Mouse (Mus musculus) midbrain, embryonic 16.5 days (tissue): Measurements from ENCODE around the gene Lrrc10. TPM values are rescaled to one million over a fixed set of nuclear protein-coding genes. Genes with fewer than 3 reads are reported as not detected.

Experiments
- ATAC-seq: fragments of 200-750 bp; cut with Nextera tagmentation; 2 replicates; pipeline ENCODE4 v1.8.0; 2017; ENCODE audit warnings: moderate TSS enrichment
- H3K27ac ChIP-seq: fragments of 300-500 bp; sonication (generic); 2 replicates; pipeline ENCODE4 v1.5.1; 2014; ENCODE audit warnings: mild to moderate bottlenecking, low read length, mixed read lengths
- H3K27me3 ChIP-seq: fragments of 300-500 bp; sonication (generic); 2 replicates; pipeline ENCODE4 v1.6.1; 2014; ENCODE audit warnings: low read depth, low read length, mixed read lengths; ENCODE audit not compliant: control insufficient read depth, insufficient read depth
- H3K36me3 ChIP-seq: fragments of 300-500 bp; sonication (generic); 2 replicates; pipeline ENCODE4 v1.6.1; 2014; ENCODE audit warnings: mild to moderate bottlenecking, low read length, moderate library complexity, mixed read lengths; ENCODE audit not compliant: control insufficient read depth, insufficient read depth
- H3K4me1 ChIP-seq: fragments of 300-500 bp; sonication (generic); 2 replicates; pipeline ENCODE4 v1.6.1; 2014; ENCODE audit warnings: mild to moderate bottlenecking, low read length, mixed read lengths; ENCODE audit not compliant: control insufficient read depth, insufficient read depth
- H3K4me2 ChIP-seq: fragments of 300-500 bp; sonication (generic); 2 replicates; pipeline ENCODE4 v1.6.1; 2014; ENCODE audit warnings: mild to moderate bottlenecking, low read length, mixed read lengths
- H3K4me3 ChIP-seq: fragments of 300-500 bp; sonication (generic); 2 replicates; pipeline ENCODE4 v1.5.1; 2014; ENCODE audit warnings: low read depth, mild to moderate bottlenecking, low read length, moderate library complexity, mixed read lengths
- H3K9ac ChIP-seq: fragments of 300-500 bp; sonication (generic); 2 replicates; pipeline ENCODE4 v1.6.1; 2014; ENCODE audit warnings: low read depth, low read length, mixed read lengths
- H3K9me3 ChIP-seq: fragments of 300-500 bp; sonication (generic); replicated peaks from 2 replicates; pipeline ENCODE4 v1.6.1; 2014; ENCODE audit warnings: mild to moderate bottlenecking, low read length, mixed read lengths; ENCODE audit not compliant: control insufficient read depth, poor library complexity, severe bottlenecking
- WGBS: fragments of 180-500 bp; shearing (Covaris S2); extraction: QIAGEN DNeasy Blood & Tissue Kit; methylation state at CpG from one replicate; pipeline ENCODE4 v1.1.7; 2014; 5-methylcytosine and 5-hydroxymethylcytosine counted together
- polyA plus RNA-seq: library from polyadenylated mRNA; unstranded; fragments of >200 nt; fragmentation: Nextera tagmentation; extraction: Ambion mirVana; gene quantifications from 2 replicates; pipeline ENCODE4 v1.2.1, GENCODE M21; 2015

Lrrc10 gene
- polyA plus RNA-seq, 1 experiment from 2014 or later = not detected

DNA sequence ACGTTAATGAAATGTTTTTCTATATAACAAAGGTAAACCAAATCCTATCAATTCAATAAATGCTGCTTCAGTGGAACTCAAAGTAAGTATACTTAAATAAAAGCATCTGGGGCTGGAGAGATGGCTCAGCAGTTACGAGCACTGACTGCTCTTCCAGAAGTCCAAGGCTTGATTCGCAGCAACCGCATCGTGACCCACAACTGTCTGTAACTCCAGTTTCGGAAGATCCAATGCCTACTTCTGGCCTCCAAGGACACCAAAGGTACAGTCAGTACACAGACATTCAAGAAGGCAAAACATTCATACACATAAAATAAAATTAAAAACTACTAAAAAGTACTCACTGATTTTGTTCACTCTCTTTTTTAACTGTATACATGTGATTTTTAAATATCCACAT is 51.0 kb downstream of the Lrrc10 start:
- no peak for ATAC-seq
- Histone ChIP-seq H3K27ac (no peak overlapping the region), H3K9ac (no peak overlapping the region), H3K9me3 (no peaks in the 10 kb centered on the region), H3K4me1 (peaks cover 9% of the 10 kb centered on the region), H3K27me3 (no peaks in the 10 kb centered on the region), H3K4me2 (no peak overlapping the region), H3K36me3 (no peaks in the 10 kb centered on the region), H3K4me3 (no peak overlapping the region)
- WGBS = 85% methylated on average over 6 of the region's 6 CpGs

Other genes starting within 250 kb of the Lrrc10 start
- 0.08 and 0.15 TPM in 2 replicates for gene Myrfl, start 148.4 kb upstream of the Lrrc10 start, polyA plus RNA-seq
- 40.4 and 45.1 TPM in 2 replicates for gene Rab3ip, start 94.6 kb upstream of the Lrrc10 start, polyA plus RNA-seq
- not detected in 2 replicates for gene Gm10271, start 72.7 kb upstream of the Lrrc10 start, polyA plus RNA-seq
- gene Best3, start 59.0 kb upstream of the Lrrc10 start, polyA plus RNA-seq = 0.10 and 0.13 TPM in 2 replicates
- 232 and 235 TPM in 2 replicates for gene Cct2, start 18.5 kb downstream of the Lrrc10 start, polyA plus RNA-seq
- 19.7 and 20.2 TPM in 2 replicates for gene Frs2, start 103.2 kb downstream of the Lrrc10 start, polyA plus RNA-seq
- gene Yeats4, start 179.2 kb downstream of the Lrrc10 start, polyA plus RNA-seq = 104 and 113 TPM in 2 replicates
- not detected in 2 replicates for gene 9530003J23Rik, start 193.4 kb downstream of the Lrrc10 start, polyA plus RNA-seq
- 13.4 and 16.8 TPM in 2 replicates for gene Lyz2, start 237.0 kb downstream of the Lrrc10 start, polyA plus RNA-seq
- not detected in 2 replicates for gene Lyz1, start 247.5 kb downstream of the Lrrc10 start, polyA plus RNA-seq